Mouse (Mus musculus) E14TG2a.4 (cell line): ENCODE measurements around the gene Zmynd8.

Experiments used
- CTCF ChIP-seq: conservative IDR thresholded peaks from 2 replicates; pipeline ENCODE4 v1.5.1; 2014; ENCODE audit warnings: low read length
- NANOG ChIP-seq: IDR thresholded peaks from 2 replicates; pipeline ENCODE4 v1.6.1; 2014; ENCODE audit warnings: borderline replicate concordance, low read length, mixed read lengths
- POU5F1 ChIP-seq: IDR thresholded peaks from 2 replicates; pipeline ENCODE4 v1.6.1; 2014; ENCODE audit warnings: low read length, borderline replicate concordance

DNA sequence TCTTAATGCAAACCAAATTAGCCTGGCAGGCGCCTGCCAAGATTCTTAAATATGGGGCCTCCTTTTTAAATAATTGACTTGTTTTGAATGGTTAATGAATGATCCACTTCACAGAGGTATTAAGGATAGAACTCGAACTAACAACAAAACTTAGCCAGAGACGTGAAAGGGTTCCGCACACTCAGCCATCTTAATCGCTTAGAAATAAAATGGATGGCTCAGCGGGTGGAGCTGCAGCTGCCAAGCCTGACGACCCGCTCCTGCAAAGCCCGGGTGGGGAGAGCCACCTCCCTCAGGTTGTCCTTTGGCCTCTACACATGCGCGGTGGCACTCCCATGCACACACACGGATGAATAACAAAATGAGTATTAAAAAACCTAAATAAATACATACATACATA is 70.0 kb downstream of the Zmynd8 start:
- no peak for TF ChIP-seq CTCF
- TF ChIP-seq POU5F1 = no peak
- TF ChIP-seq NANOG = no peak
